Mouse (Mus musculus): ENCODE results near the gene Cog5. TPM values are rescaled to one million over a fixed set of nuclear protein-coding genes. Genes with fewer than 3 reads are reported as not detected.

Gene Cog5
- polyA plus RNA-seq, 1 experiment from 2014 or later: 24.6 TPM

DNA sequence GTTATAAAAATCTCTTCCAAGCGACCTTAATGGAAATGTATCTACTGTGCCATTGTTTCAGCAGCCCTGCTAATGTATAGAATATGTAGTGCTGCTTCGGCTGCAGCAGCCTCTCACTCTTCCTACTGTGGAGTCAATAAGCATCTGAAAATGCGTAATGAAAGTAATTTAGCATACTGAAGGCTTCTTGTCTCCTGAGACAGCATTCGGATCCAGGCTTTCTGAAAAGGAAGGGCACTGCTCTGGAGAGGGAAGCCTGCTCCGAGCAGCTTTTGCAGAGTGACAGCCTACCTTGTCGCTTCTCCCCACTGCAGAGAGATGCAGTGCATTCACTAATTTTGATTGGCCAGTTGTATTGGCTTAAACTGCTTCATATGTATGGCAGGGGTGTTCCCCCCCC is 58.9 kb downstream of the Cog5 start, which contains the start of gene Gpr22:
Gene Gpr22, minus strand, starts transcription at position 348 of the 400 bp plus-strand sequence.
- Histone ChIP-seq H3K4me3 (peak within 1 kb of the TSS; percentile 14; the same call in 1 of the 2 replicates), H3K27ac (replicated peaks) (no peak within 1 kb of the TSS), H3K4me1 (peaks cover 2% of the 10 kb centered on the region; the same call in 1 of the 2 replicates), H3K9me3 (replicated peaks) (no peaks in the 10 kb centered on the region), H3K27me3 (ENCODE audit: low read depth, poor library complexity, severe bottlenecking) (no peaks in the 10 kb centered on the region), H3K36me3 (no peaks in the 10 kb centered on the region)
- WGBS: 34% methylated on average over 6 of the region's 6 CpGs
- no peak for DNase-seq (ENCODE audit: low spot score)

DNA sequence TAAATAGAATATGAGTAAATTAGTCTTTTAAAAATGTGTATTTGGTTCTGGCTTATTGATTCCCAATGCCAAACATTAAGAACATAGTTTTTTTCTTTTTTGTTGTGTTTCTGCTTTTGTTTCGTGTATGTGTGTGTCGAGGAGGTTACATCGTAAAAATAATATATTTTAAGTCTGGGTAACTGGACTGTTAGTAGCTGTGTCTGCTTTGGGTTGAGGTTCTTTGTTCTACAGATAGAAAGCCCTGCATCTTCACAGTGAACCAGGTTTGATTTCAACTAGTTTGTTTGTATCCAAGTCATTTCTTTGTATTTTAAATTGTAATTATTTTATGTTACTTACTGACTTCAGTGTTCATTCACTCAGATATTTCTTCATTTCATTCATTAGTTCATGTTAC is 59.4 kb downstream of the Cog5 start:
- DNase-seq (ENCODE audit: low spot score): no peak
- no peaks in the 10 kb centered on the region for H3K9me3 ChIP-seq (replicated peaks)

DNA sequence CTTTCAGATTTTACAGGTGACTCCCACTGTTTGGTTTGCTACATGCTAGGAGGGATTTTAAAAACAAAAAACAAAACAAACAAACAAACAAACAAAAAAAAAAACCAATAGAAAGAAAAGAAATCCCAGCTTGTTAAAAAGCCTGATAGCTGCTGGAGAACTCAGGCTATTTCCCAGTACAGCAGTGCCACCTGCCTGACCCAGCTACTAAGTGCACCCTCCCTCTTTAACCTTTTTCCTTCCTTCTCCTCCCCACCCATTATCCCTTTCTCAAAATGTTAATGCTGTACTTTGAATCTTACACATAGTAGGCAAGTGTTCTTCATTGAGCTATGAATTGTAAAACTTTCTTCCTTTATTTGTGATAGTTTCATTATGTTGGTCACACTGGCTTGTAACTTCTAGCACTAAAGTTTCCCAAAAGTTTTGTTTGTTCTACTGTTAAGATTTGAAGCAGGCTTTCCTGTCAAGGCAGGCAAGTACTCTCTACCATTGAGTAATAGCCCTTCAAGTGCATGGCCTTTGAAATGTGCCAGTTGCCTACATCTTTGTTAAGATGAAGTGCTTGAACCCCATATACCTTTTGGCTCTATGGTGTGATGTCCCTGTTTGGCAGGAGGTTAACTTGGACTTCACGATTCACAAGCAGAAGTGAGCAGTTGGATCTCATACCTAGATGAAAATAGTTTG is 65.1 kb downstream of the Cog5 start:
- Histone ChIP-seq H3K27me3 (ENCODE audit: low read depth, poor library complexity, severe bottlenecking) (no peaks in the 10 kb centered on the region), H3K36me3 (no peaks in the 10 kb centered on the region), H3K4me1 (peaks cover 7% of the 10 kb centered on the region), H3K4me3 (no peak overlapping the region), H3K27ac (replicated peaks) (no peak overlapping the region), H3K9me3 (replicated peaks) (no peaks in the 10 kb centered on the region)
- 88% methylated on average over 1 of the region's 1 CpGs for WGBS
- no peak for DNase-seq (ENCODE audit: low spot score)

More for the DNA sequence above, 59.4 kb downstream of the Cog5 start:
- WGBS: 85% methylated on average over 3 of the region's 3 CpGs
- no peaks in the 10 kb centered on the region for H3K36me3 ChIP-seq
- no peak overlapping the region for H3K4me3 ChIP-seq
- peaks cover 2% of the 10 kb centered on the region; the same call in 1 of the 2 replicates for H3K4me1 ChIP-seq
- H3K27ac ChIP-seq (replicated peaks): no peak overlapping the region
- H3K27me3 ChIP-seq (ENCODE audit: low read depth, poor library complexity, severe bottlenecking): no peaks in the 10 kb centered on the region

DNA sequence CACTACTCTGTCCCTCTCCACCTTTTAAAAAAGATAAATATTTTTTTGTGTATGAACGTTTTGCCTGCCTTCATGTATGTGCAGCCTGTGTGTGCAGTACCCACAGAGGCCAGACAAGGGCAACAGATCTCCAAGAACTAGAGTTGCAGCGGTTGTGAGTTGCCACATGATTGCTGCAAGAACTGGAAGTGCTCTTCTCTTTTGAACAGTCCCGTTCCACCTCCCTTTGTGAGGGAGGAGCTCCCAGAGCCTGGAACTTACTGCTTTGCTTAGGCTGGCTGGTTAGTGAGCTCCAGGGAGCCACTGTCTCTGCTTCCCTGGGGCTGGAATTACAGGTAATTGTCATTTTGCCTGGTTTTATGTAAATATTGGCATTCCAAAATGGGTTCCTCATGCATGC is 69.9 kb downstream of the Cog5 start:
- no peak for DNase-seq (ENCODE audit: low spot score)
- WGBS: 84% methylated on average over 3 of the region's 3 CpGs

DNA sequence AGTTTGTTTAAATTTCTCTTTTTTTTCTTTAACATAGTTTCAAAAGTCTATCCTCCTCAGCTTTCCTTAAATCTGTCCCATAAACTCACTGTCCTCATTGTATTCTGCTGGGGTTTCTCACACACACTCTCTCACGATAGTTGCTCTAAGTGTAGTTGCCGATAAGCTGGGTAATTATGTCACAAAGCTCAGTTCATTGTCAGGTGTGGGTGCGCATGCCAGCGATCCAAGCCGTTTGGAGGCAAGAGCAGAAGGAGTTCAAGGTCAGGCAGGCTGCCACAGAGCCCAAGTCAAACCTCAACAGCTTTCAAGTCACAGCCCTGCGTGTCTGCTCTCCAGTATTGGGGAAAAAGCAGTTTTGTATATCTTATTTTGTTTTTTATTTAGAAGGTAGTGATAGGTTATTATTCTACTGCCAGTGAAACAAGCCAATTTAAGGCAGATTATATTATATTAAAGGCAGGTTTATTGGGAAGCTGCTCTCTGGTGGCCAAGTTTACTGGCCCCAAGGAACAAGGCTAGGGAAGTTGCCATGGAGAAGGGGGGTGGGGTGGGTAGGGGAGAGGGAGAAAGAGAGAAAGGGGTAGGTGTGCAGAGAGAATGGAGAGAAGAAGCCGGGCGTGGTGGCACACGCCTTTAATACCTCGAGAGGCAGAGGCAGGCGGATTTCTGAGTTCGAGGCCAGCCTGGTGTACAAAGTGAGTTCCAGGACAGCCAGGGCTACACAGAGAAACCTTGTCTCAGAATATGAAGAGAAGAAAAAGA is 71.0 kb downstream of the Cog5 start:
- Histone ChIP-seq H3K4me1 (peaks cover 6% of the 10 kb centered on the region), H3K27ac (replicated peaks) (no peak overlapping the region)

More for the DNA sequence above, 69.9 kb downstream of the Cog5 start:
- Histone ChIP-seq H3K9me3 (replicated peaks) (no peaks in the 10 kb centered on the region), H3K36me3 (no peaks in the 10 kb centered on the region), H3K4me1 (peaks cover 7% of the 10 kb centered on the region), H3K4me3 (no peak overlapping the region), H3K27ac (replicated peaks) (no peak overlapping the region), H3K27me3 (ENCODE audit: low read depth, poor library complexity, severe bottlenecking) (no peaks in the 10 kb centered on the region)

DNA sequence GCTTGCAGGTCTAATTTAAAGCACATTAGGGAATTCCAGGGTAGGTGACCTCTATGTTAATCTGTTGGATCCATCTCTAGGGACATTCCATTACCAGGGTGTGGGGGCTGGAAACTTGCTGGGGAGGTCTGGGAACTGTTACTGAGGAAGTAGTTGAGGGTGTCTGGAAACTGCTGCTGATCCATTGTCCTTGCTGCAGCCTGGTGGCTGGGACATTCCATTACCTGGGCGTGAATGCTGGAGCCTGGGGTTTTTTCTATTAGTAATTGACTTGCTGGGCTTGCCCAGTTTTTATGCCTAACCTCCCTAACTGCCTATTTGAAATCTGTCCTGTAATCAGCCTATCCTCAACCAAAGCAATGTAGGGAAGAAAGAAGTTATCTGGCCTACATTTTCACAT is 72.0 kb downstream of the Cog5 start:
- DNase-seq (ENCODE audit: low spot score): no peak

More for the DNA sequence above, 71.0 kb downstream of the Cog5 start:
- Histone ChIP-seq H3K36me3 (no peaks in the 10 kb centered on the region), H3K9me3 (replicated peaks) (no peaks in the 10 kb centered on the region), H3K27me3 (ENCODE audit: low read depth, poor library complexity, severe bottlenecking) (no peaks in the 10 kb centered on the region), H3K4me3 (no peak overlapping the region)
- 91% methylated on average over 12 of the region's 12 CpGs for whole genome bisulfite sequencing
- no peak for DNase-seq (ENCODE audit: low spot score)

DNA sequence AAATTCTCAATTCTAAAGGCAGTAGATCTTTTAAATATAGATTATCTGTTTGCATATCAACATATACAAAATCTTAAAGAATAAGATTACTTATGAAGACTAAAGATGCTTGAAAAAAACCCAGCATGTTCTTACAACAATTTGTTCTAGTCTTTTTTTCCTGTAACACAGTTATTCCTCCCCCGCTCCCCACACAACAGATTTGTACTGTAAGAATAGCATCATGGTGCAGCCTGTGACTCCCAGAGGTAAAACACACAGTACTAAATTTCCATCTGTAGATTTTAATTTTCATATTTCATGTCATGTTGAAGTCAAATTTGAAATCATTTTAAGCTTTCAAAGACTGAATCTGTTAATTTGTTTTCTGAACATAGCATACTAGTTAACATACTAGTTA is 75.5 kb downstream of the Cog5 start:
- WGBS: 91% methylated on average over 1 of the region's 1 CpGs
- no peak for DNase-seq (ENCODE audit: low spot score)
- H3K36me3 ChIP-seq: no peaks in the 10 kb centered on the region
- no peaks in the 10 kb centered on the region for H3K27me3 ChIP-seq (ENCODE audit: low read depth, poor library complexity, severe bottlenecking)
- H3K9me3 ChIP-seq (replicated peaks): no peaks in the 10 kb centered on the region
- H3K4me1 ChIP-seq: no peaks in the 10 kb centered on the region
- H3K4me3 ChIP-seq: no peak overlapping the region
- no peak overlapping the region for H3K27ac ChIP-seq (replicated peaks)

More for the DNA sequence above, 72.0 kb downstream of the Cog5 start:
- Histone ChIP-seq H3K27ac (replicated peaks) (no peak overlapping the region), H3K36me3 (no peaks in the 10 kb centered on the region), H3K4me1 (no peaks in the 10 kb centered on the region), H3K4me3 (no peak overlapping the region), H3K27me3 (ENCODE audit: low read depth, poor library complexity, severe bottlenecking) (no peaks in the 10 kb centered on the region), H3K9me3 (replicated peaks) (no peaks in the 10 kb centered on the region)
- WGBS: 42% methylated on average over 1 of the region's 1 CpGs

DNA sequence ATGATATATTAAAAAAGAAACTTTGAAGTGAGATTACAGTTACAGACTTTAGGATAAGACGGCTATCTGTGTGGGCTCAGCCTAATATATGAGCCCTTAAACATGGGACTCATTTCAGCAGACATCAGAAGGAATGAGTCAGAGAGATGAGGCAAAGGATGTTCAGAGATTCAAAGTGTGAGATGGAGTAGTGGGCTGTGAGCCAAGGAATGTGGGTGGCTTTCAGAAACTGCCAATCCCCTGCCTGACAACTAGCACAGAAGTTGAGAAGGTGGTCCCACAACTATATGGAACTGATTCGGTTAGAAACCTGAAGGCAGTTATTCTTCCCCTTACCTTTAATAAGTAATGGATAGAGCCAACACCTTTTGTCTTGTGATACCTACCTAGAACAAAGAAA is 79.9 kb downstream of the Cog5 start:
- Histone ChIP-seq H3K27ac (replicated peaks) (no peak overlapping the region), H3K4me1 (no peaks in the 10 kb centered on the region), H3K9me3 (replicated peaks) (no peaks in the 10 kb centered on the region), H3K27me3 (ENCODE audit: low read depth, poor library complexity, severe bottlenecking) (no peaks in the 10 kb centered on the region), H3K36me3 (no peaks in the 10 kb centered on the region), H3K4me3 (no peak overlapping the region)
- 90% methylated on average over 2 of the region's 2 CpGs for WGBS
- no peak for DNase-seq (ENCODE audit: low spot score)

DNA sequence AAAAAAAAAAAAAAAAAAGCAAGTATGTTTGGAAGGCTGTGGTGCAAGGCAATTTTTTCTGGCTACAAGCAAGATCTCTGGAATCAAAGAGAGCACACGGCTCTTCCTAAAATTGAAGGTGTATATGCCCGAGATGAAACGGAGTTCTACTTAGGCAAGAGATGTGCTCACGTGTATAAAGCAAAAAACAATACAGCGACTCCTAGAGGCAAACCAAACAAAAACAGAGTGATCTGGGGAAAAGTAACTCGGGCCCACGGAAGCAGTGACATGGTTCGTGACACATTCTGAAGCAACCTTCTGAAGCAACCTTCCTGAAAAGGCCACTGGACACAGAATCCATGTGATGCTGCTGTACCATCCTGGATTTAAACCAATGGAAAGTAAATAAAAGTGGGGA is 92.6 kb downstream of the Cog5 start:
- Histone ChIP-seq H3K27me3 (ENCODE audit: low read depth, poor library complexity, severe bottlenecking) (no peaks in the 10 kb centered on the region), H3K9me3 (replicated peaks) (peaks cover 4% of the 10 kb centered on the region), H3K4me1 (no peaks in the 10 kb centered on the region), H3K27ac (replicated peaks) (no peak overlapping the region), H3K4me3 (no peak overlapping the region), H3K36me3 (0 out of 2 replicates have a peak, but pooled peaks cover 3% of the 10 kb centered on the region)
- 87% methylated on average over 8 of the region's 8 CpGs for WGBS
- no peak for DNase-seq (ENCODE audit: low spot score)

DNA sequence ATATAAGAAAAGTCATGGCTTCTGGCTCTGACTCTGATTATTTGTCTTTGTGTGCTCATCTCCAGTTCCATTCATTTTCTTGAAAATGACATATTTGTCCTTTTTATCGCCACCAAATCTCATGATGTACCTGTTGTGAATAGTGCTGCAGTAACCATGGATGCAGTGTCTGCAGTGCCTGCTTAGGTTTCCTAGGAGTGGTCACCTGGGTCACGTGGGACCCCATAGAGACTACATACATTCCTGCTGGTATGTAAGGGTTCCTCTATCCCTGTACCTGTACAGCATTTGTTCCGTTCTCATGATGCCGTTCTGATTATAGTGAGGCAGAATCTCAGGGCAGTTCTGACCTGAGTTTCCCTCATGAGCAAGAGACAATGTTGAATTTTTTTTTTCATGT is 95.2 kb downstream of the Cog5 start:
- no peak overlapping the region for H3K4me3 ChIP-seq
- no peaks in the 10 kb centered on the region for H3K9me3 ChIP-seq (replicated peaks)
- DNase-seq (ENCODE audit: low spot score): no peak
- 94% methylated on average over 4 of the region's 4 CpGs for WGBS
- no peaks in the 10 kb centered on the region for H3K4me1 ChIP-seq
- no peaks in the 10 kb centered on the region for H3K36me3 ChIP-seq
- H3K27ac ChIP-seq (replicated peaks): no peak overlapping the region
- no peaks in the 10 kb centered on the region for H3K27me3 ChIP-seq (ENCODE audit: low read depth, poor library complexity, severe bottlenecking)

DNA sequence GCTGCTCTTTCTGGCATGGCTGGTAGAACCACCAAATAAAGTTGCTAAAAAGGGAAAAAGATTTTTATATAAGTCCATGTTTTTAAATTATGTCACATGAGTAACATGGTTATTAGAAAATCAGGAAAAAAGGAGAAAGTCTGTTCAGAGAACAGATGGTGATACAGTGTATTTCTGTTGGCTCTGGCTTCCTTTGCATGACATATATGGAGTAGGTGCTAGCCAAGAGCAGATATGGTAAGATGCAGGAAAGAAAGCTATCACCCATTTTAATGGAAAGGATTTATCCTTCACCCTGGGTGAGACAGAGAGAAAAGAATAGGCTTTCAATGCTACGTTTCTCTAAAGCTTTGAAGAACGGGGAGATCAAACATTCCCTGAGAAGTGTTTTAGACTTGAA is 99.8 kb downstream of the Cog5 start:
- DNase-seq (ENCODE audit: low spot score): no peak
- no peaks in the 10 kb centered on the region for H3K4me1 ChIP-seq
- H3K27me3 ChIP-seq (ENCODE audit: low read depth, poor library complexity, severe bottlenecking): no peaks in the 10 kb centered on the region
- WGBS: 72% methylated on average over 2 of the region's 2 CpGs
- no peak overlapping the region for H3K27ac ChIP-seq (replicated peaks)
- no peak overlapping the region for H3K4me3 ChIP-seq
- no peaks in the 10 kb centered on the region for H3K36me3 ChIP-seq
- H3K9me3 ChIP-seq (replicated peaks): no peaks in the 10 kb centered on the region

DNA sequence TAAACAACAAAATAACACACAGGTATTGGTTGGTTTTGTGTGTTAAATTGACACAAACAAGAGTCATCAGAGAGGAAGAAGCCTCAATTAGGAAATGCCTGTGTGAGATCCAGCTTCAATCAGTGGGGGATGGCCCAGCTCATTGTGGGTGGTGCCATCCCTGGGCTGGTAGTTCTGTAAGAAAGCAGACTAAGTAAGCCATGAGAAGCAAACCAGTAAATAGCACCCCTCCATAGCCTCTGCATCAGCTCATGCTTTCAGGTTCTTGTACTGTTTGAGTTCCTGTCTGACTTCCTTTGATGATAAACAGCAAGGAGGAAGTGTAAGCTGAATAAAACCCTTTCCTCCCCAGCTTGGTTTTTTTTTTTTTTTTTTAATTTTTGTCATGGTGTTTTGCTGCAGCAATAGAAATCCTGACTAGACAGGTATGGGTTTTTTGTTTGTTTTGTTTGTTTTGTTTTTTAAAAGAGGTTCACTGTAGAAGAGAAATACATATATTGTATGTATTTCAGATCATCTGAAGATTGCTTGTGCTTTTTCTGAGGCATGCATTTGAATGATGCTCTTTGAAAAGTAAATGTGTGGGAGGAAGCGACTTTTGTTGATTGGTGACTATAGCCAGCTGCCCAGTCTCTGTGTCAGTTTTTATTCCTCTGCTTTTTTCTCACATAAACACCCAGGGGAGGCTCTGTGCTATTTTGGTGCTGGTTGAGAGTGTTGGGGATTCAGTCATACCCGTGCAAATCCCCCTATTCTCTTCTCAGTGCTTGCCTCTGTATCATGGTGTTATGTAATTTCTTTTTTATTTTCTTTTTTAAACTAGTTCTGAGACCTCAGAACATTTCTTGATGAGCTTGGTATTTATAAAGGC is 101.5 kb downstream of the Cog5 start:
- whole genome bisulfite sequencing: 73% methylated on average over 2 of the region's 2 CpGs
- H3K9me3 ChIP-seq (replicated peaks): no peaks in the 10 kb centered on the region

More for the DNA sequence above, 101.5 kb downstream of the Cog5 start:
- no peaks in the 10 kb centered on the region for H3K4me1 ChIP-seq
- no peak overlapping the region for H3K4me3 ChIP-seq
- no peaks in the 10 kb centered on the region for H3K27me3 ChIP-seq (ENCODE audit: low read depth, poor library complexity, severe bottlenecking)
- H3K27ac ChIP-seq (replicated peaks): no peak overlapping the region
- DNase-seq (ENCODE audit: low spot score): no peak
- H3K36me3 ChIP-seq: no peaks in the 10 kb centered on the region
